8 mouse cellular contexts compared by ENCODE assay signal in the genomic region with DNA sequence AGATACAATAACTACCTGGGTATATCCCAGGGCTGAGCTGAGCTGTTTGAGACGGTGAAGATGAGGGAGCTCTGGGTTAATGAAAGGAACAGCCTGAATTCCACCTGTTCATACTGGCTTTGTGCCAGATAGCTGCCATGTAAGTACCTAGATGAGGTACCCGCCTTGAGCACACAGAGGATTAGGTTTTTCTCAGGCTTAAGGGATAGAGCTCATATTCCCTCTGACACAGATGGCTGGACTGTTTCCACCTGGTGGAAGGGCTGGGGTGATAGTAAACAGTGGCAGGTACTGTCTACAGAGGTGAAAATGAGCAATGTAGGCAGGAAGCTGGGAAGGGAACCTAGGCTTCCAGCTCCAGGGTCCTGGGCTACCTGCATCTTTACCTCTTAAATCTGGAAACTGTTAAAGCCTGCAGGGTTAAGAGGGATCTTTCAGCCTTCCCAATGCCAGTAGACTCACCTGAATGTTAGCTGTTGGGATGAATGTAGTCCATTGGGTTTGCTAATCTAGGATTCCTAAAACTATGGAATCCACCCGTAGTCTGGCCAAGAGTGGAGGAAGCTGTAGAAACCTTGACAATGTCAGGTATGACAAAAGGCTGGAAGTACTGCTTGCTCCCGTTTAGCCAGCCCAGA. TPM values are rescaled to one million over a fixed set of nuclear protein-coding genes. Genes with fewer than 3 reads are reported as not detected.
DNase-seq lines count a peak whose midpoint lies in the region; ATAC-seq and TF ChIP-seq lines count a peak whose summit lies in the region.

No protein-coding gene starts in this region.

- ATAC-seq in erythroblast, adult 5-6 weeks (replicated peaks; ENCODE audit: low FRiP score, poor library complexity, severe bottlenecking) = no peak
- ATAC-seq in embryonic facial prominence, embryonic 15.5 days (ENCODE audit: insufficient number of reproducible peaks, low FRiP score, low TSS enrichment, low read depth) = no peak
- ATAC-seq in neural tube, embryonic 12.5 days (ENCODE audit: low FRiP score, low read depth) = no peak
- ATAC-seq in megakaryocyte progenitor cell, adult 5-6 weeks (replicated peaks; ENCODE audit: poor library complexity) = no peak

- no peak for DNase-seq in limb, embryonic 10.5 days (ENCODE audit: low spot score)
- no peak for DNase-seq in thymus, postnatal 36 days

- H3K27me3 ChIP-seq in erythroblast, embryonic 14.5 days (ENCODE audit: control insufficient read depth) = no peaks in the 10 kb centered on the region
- H3K27me3 ChIP-seq in C2C12 (ENCODE audit: control insufficient read depth, insufficient read depth, insufficient read length) = no peaks in the 10 kb centered on the region
- no peaks in the 10 kb centered on the region for H3K27me3 ChIP-seq in embryonic facial prominence, embryonic 15.5 days
- no peaks in the 10 kb centered on the region for H3K27me3 ChIP-seq in limb, embryonic 10.5 days (ENCODE audit: low read depth, poor library complexity, severe bottlenecking)
- no peaks in the 10 kb centered on the region for H3K27me3 ChIP-seq in neural tube, embryonic 12.5 days (replicated peaks)

- H3ac ChIP-seq in C2C12 (ENCODE audit: control insufficient read depth, insufficient read length, low read depth) = no peak overlapping the region

- no peak overlapping the region for H3K9ac ChIP-seq in embryonic facial prominence, embryonic 15.5 days
- peak overlapping the region; percentile 17; the same call in 1 of the 2 replicates for H3K9ac ChIP-seq in neural tube, embryonic 12.5 days

- no peak for TF ChIP-seq CTCF in C2C12 (IDR thresholded peaks at IDR 0.05; ENCODE audit: control insufficient read depth, insufficient read depth, insufficient read length)

- peaks cover 82% of the 10 kb centered on the region for H3K36me3 ChIP-seq in erythroblast, embryonic 14.5 days (ENCODE audit: control insufficient read depth)
- peaks cover 65% of the 10 kb centered on the region for H3K36me3 ChIP-seq in C2C12 (ENCODE audit: control insufficient read depth, insufficient read depth)
- peaks cover 31% of the 10 kb centered on the region for H3K36me3 ChIP-seq in embryonic facial prominence, embryonic 15.5 days
- peaks cover 64% of the 10 kb centered on the region for H3K36me3 ChIP-seq in limb, embryonic 10.5 days
- H3K36me3 ChIP-seq in neural tube, embryonic 12.5 days = peaks cover 43% of the 10 kb centered on the region

- peaks cover 47% of the 10 kb centered on the region for H3K79me2 ChIP-seq in C2C12 (ENCODE audit: control insufficient read depth, insufficient read depth)

- peaks cover 27% of the 10 kb centered on the region for H3K79me3 ChIP-seq in C2C12 (ENCODE audit: low read depth)

- peak overlapping the region; percentile 99 for H3K4me3 ChIP-seq in erythroblast, embryonic 14.5 days (replicated peaks)
- no peak overlapping the region for H3K4me3 ChIP-seq in C2C12 (ENCODE audit: insufficient read depth, poor library complexity, severe bottlenecking)
- H3K4me3 ChIP-seq in embryonic facial prominence, embryonic 15.5 days (replicated peaks) = peak overlapping the region; percentile 98; the same call in 1 of the 2 replicates
- H3K4me3 ChIP-seq in limb, embryonic 10.5 days = peak overlapping the region; percentile 98
- peak overlapping the region; percentile 11; the same call in 1 of the 2 replicates for H3K4me3 ChIP-seq in neural tube, embryonic 12.5 days

- H3K27ac ChIP-seq in embryonic facial prominence, embryonic 15.5 days (replicated peaks) = peak overlapping the region; percentile 100
- H3K27ac ChIP-seq in limb, embryonic 10.5 days = peak overlapping the region; percentile 62; the same call in 1 of the 2 replicates
- H3K27ac ChIP-seq in neural tube, embryonic 12.5 days = 0 out of 2 replicates have a peak overlapping the region, but pooled peaks have one; percentile 32

- WGBS in embryonic facial prominence, embryonic 15.5 days = 17% methylated on average over 4 of the region's 4 CpGs
- WGBS in limb, embryonic 10.5 days = 43% methylated on average over 4 of the region's 4 CpGs
- 44% methylated on average over 4 of the region's 4 CpGs for WGBS in neural tube, embryonic 12.5 days

- no peaks in the 10 kb centered on the region for H3K9me3 ChIP-seq in erythroblast, embryonic 14.5 days (ENCODE audit: control insufficient read depth, low read length)
- no peaks in the 10 kb centered on the region for H3K9me3 ChIP-seq in embryonic facial prominence, embryonic 15.5 days (replicated peaks)
- H3K9me3 ChIP-seq in limb, embryonic 10.5 days (replicated peaks) = no peaks in the 10 kb centered on the region
- no peaks in the 10 kb centered on the region for H3K9me3 ChIP-seq in neural tube, embryonic 12.5 days

- peak overlapping the region; percentile 84; the same call in 1 of the 2 replicates for H3K4me2 ChIP-seq in embryonic facial prominence, embryonic 15.5 days (replicated peaks)
- H3K4me2 ChIP-seq in neural tube, embryonic 12.5 days (replicated peaks) = peak overlapping the region; percentile 98

- peaks cover 86% of the 10 kb centered on the region for H3K4me1 ChIP-seq in erythroblast, embryonic 14.5 days (ENCODE audit: control insufficient read depth)
- peaks cover 46% of the 10 kb centered on the region for H3K4me1 ChIP-seq in embryonic facial prominence, embryonic 15.5 days
- peaks cover 50% of the 10 kb centered on the region for H3K4me1 ChIP-seq in limb, embryonic 10.5 days
- peaks cover 33% of the 10 kb centered on the region for H3K4me1 ChIP-seq in neural tube, embryonic 12.5 days

TF ChIP-seq in C2C12, 6 proteins besides CTCF, POLR2A, EP300 and RAD21:
- TF ChIP-seq CEBPB (IDR thresholded peaks at IDR 0.05; ENCODE audit: low read depth) (no peak), USF1 (IDR thresholded peaks at IDR 0.05; ENCODE audit: low read depth) (no peak), MYOD1 (IDR thresholded peaks at IDR 0.05; ENCODE audit: control insufficient read depth, insufficient read length, low read depth) (peak; percentile 44)

RNA-seq across cellular contexts. Expression of gene Atf4, which starts 2.7 kb away (rescaled TPM):
- polyA plus RNA-seq in erythroblast, embryonic 14.5 days (2012) = 65.1 and 68.9 TPM in 2 replicates
- total RNA-seq in erythroblast, adult 5-6 weeks (2015; ENCODE audit: low replicate concordance) = 86.3 and 108 TPM in 2 replicates
- 148 and 150 TPM in 2 replicates for total RNA-seq in erythroblast, adult 5-6 weeks (2017; ENCODE audit: low replicate concordance)
- polyA plus RNA-seq in C2C12 (2012; fragmentation: generic; extraction: Trizol) = 507 TPM
- polyA plus RNA-seq in embryonic facial prominence, embryonic 15.5 days (2015; fragmentation: Nextera tagmentation; extraction: Ambion mirVana) = 141 and 145 TPM in 2 replicates
- polyA plus RNA-seq in limb, embryonic 10.5 days (2016; fragmentation: Nextera tagmentation; extraction: Ambion mirVana) = 113 TPM in 2 replicates
- polyA plus RNA-seq in neural tube, embryonic 12.5 days (2016; fragmentation: Nextera tagmentation; extraction: Ambion mirVana) = 111 and 123 TPM in 2 replicates
- 218 and 306 TPM in 2 replicates for total RNA-seq in megakaryocyte progenitor cell, adult 5-6 weeks (2015)
- total RNA-seq in megakaryocyte progenitor cell, adult 5-6 weeks (2017) = 305 and 370 TPM in 2 replicates

RNA-seq across cellular contexts. Expression of gene Rps19bp1, which starts 6.4 kb away (rescaled TPM):
- 6.6 and 8.7 TPM in 2 replicates for polyA plus RNA-seq in erythroblast, embryonic 14.5 days (2012)
- total RNA-seq in erythroblast, adult 5-6 weeks (2015; ENCODE audit: low replicate concordance) = 15.4 and 16.5 TPM in 2 replicates
- 5.0 and 10.1 TPM in 2 replicates for total RNA-seq in erythroblast, adult 5-6 weeks (2017; ENCODE audit: low replicate concordance)
- polyA plus RNA-seq in C2C12 (2012; fragmentation: generic; extraction: Trizol) = 223 TPM
- 53.5 and 54.6 TPM in 2 replicates for polyA plus RNA-seq in embryonic facial prominence, embryonic 15.5 days (2015; fragmentation: Nextera tagmentation; extraction: Ambion mirVana)
- polyA plus RNA-seq in limb, embryonic 10.5 days (2016; fragmentation: Nextera tagmentation; extraction: Ambion mirVana) = 70.0 and 75.5 TPM in 2 replicates
- polyA plus RNA-seq in neural tube, embryonic 12.5 days (2016; fragmentation: Nextera tagmentation; extraction: Ambion mirVana) = 63.9 and 65.0 TPM in 2 replicates
- 65.0 and 68.9 TPM in 2 replicates for total RNA-seq in megakaryocyte progenitor cell, adult 5-6 weeks (2015)
- total RNA-seq in megakaryocyte progenitor cell, adult 5-6 weeks (2017) = 19.5 and 43.8 TPM in 2 replicates

RNA-seq across cellular contexts. Expression of gene AC140267.1, which starts 22.1 kb away (rescaled TPM):
- polyA plus RNA-seq in erythroblast, embryonic 14.5 days (2012) = not detected in 2 replicates
- not detected in 2 replicates for total RNA-seq in erythroblast, adult 5-6 weeks (2015; ENCODE audit: low replicate concordance)
- not detected in 2 replicates for total RNA-seq in erythroblast, adult 5-6 weeks (2017; ENCODE audit: low replicate concordance)
- not detected for polyA plus RNA-seq in C2C12 (2012; fragmentation: generic; extraction: Trizol)
- not detected in 2 replicates for polyA plus RNA-seq in embryonic facial prominence, embryonic 15.5 days (2015; fragmentation: Nextera tagmentation; extraction: Ambion mirVana)
- not detected in 2 replicates for polyA plus RNA-seq in limb, embryonic 10.5 days (2016; fragmentation: Nextera tagmentation; extraction: Ambion mirVana)
- polyA plus RNA-seq in neural tube, embryonic 12.5 days (2016; fragmentation: Nextera tagmentation; extraction: Ambion mirVana) = 9.5 TPM in 1 of 2 replicates, not detected in the other
- total RNA-seq in megakaryocyte progenitor cell, adult 5-6 weeks (2015) = 1.6 and 8.0 TPM in 2 replicates
- not detected in 2 replicates for total RNA-seq in megakaryocyte progenitor cell, adult 5-6 weeks (2017)

RNA-seq across cellular contexts. Expression of gene Mief1, which starts 23.9 kb away (rescaled TPM):
- polyA plus RNA-seq in erythroblast, embryonic 14.5 days (2012) = 1.5 and 1.7 TPM in 2 replicates
- 6.5 and 7.7 TPM in 2 replicates for total RNA-seq in erythroblast, adult 5-6 weeks (2015; ENCODE audit: low replicate concordance)
- total RNA-seq in erythroblast, adult 5-6 weeks (2017; ENCODE audit: low replicate concordance) = 17.8 and 18.8 TPM in 2 replicates
- polyA plus RNA-seq in C2C12 (2012; fragmentation: generic; extraction: Trizol) = 27.3 TPM
- 26.4 and 27.8 TPM in 2 replicates for polyA plus RNA-seq in embryonic facial prominence, embryonic 15.5 days (2015; fragmentation: Nextera tagmentation; extraction: Ambion mirVana)
- 42.4 and 43.7 TPM in 2 replicates for polyA plus RNA-seq in limb, embryonic 10.5 days (2016; fragmentation: Nextera tagmentation; extraction: Ambion mirVana)
- polyA plus RNA-seq in neural tube, embryonic 12.5 days (2016; fragmentation: Nextera tagmentation; extraction: Ambion mirVana) = 42.1 and 46.0 TPM in 2 replicates
- total RNA-seq in megakaryocyte progenitor cell, adult 5-6 weeks (2015) = 18.0 and 18.2 TPM in 2 replicates
- 21.4 and 25.7 TPM in 2 replicates for total RNA-seq in megakaryocyte progenitor cell, adult 5-6 weeks (2017)

RNA-seq across cellular contexts. Expression of gene Cacna1i, which starts 29.3 kb away (rescaled TPM):
- polyA plus RNA-seq in erythroblast, embryonic 14.5 days (2012) = not detected in 2 replicates
- total RNA-seq in erythroblast, adult 5-6 weeks (2015; ENCODE audit: low replicate concordance) = not detected in 2 replicates
- total RNA-seq in erythroblast, adult 5-6 weeks (2017; ENCODE audit: low replicate concordance) = not detected in 2 replicates
- polyA plus RNA-seq in C2C12 (2012; fragmentation: generic; extraction: Trizol) = not detected
- polyA plus RNA-seq in embryonic facial prominence, embryonic 15.5 days (2015; fragmentation: Nextera tagmentation; extraction: Ambion mirVana) = 0.03 and 0.05 TPM in 2 replicates
- 0.06 and 0.08 TPM in 2 replicates for polyA plus RNA-seq in limb, embryonic 10.5 days (2016; fragmentation: Nextera tagmentation; extraction: Ambion mirVana)
- polyA plus RNA-seq in neural tube, embryonic 12.5 days (2016; fragmentation: Nextera tagmentation; extraction: Ambion mirVana) = 0.11 and 0.25 TPM in 2 replicates
- not detected in 2 replicates for total RNA-seq in megakaryocyte progenitor cell, adult 5-6 weeks (2015)
- total RNA-seq in megakaryocyte progenitor cell, adult 5-6 weeks (2017) = not detected in 2 replicates

Comparison
In these comparisons a context has a peak if more than half of its experiments do, and no peak if none do; other contexts are left out.
1. H3K27ac ChIP-seq: peak in every context shown above with its lines; median percentile 100 in embryonic facial prominence, embryonic 15.5 days; 62 in limb, embryonic 10.5 days; 32 in neural tube, embryonic 12.5 days.